Mouse (Mus musculus) lung, postnatal 14 days (tissue): ENCODE measurements around the gene Clic4.

Source experiments
- DNase-seq: peaks from one replicate; pipeline ENCODE4 v3.0.0; 2021

Gene Clic4

GRCm38 (mm10) chr4:135272640-135273306 is at the start of gene Clic4:
TSS of gene Clic4 (minus strand) at chr4:135272814.
- DNase-seq: peak; percentile 100

GRCm38 (mm10) chr4:135317966-135318365 is 45.4 kb upstream of the Clic4 start:
- DNase-seq: peak; percentile 84

GRCm38 (mm10) chr4:135317539-135317938 is 44.9 kb upstream of the Clic4 start:
- no peak for DNase-seq

- no peak for DNase-seq
Observed at GRCm38 (mm10) chr4:135315287-135315686, 42.7 kb upstream of the Clic4 start.

GRCm38 (mm10) chr4:135314419-135314832 is 41.8 kb upstream of the Clic4 start:
- DNase-seq: no peak

- DNase-seq: peak; percentile 52
Observed at GRCm38 (mm10) chr4:135313761-135314241, 41.2 kb upstream of the Clic4 start.

- DNase-seq: peak; percentile 57
Observed at GRCm38 (mm10) chr4:135313111-135313691, 40.6 kb upstream of the Clic4 start.

GRCm38 (mm10) chr4:135312706-135313105 is 40.1 kb upstream of the Clic4 start:
- peak; percentile 86 for DNase-seq

GRCm38 (mm10) chr4:135310371-135310770 is 37.8 kb upstream of the Clic4 start:
- DNase-seq: no peak

GRCm38 (mm10) chr4:135309726-135310125 is 37.1 kb upstream of the Clic4 start:
- no peak for DNase-seq

- no peak for DNase-seq
Observed at GRCm38 (mm10) chr4:135309112-135309659, 36.6 kb upstream of the Clic4 start.

- peak; percentile 66 for DNase-seq
Observed at GRCm38 (mm10) chr4:135306971-135307632, 34.5 kb upstream of the Clic4 start.

GRCm38 (mm10) chr4:135306533-135306932 is 33.9 kb upstream of the Clic4 start:
- DNase-seq: peak; percentile 69

- DNase-seq: no peak
Observed at GRCm38 (mm10) chr4:135302261-135302660, 29.6 kb upstream of the Clic4 start.

GRCm38 (mm10) chr4:135301166-135301565 is 28.6 kb upstream of the Clic4 start:
- DNase-seq: no peak

- no peak for DNase-seq
Observed at GRCm38 (mm10) chr4:135300248-135301041, 27.8 kb upstream of the Clic4 start.

GRCm38 (mm10) chr4:135298680-135299079 is 26.1 kb upstream of the Clic4 start:
- DNase-seq: peak; percentile 33

- no peak for DNase-seq
Observed at GRCm38 (mm10) chr4:135297931-135298546, 25.4 kb upstream of the Clic4 start.

GRCm38 (mm10) chr4:135297146-135297545 is 24.5 kb upstream of the Clic4 start:
- no peak for DNase-seq

- no peak for DNase-seq
Observed at GRCm38 (mm10) chr4:135296565-135296964, 24.0 kb upstream of the Clic4 start.

- DNase-seq: no peak
Observed at GRCm38 (mm10) chr4:135293813-135294212, 21.2 kb upstream of the Clic4 start.

- DNase-seq: no peak
Observed at GRCm38 (mm10) chr4:135292477-135293089, 20.0 kb upstream of the Clic4 start.
